Mouse (Mus musculus): Measurements from ENCODE around the gene Osbp2.
A peak's percentile ranks its signal among the peaks of the same experiment; 100 is the strongest.

The Osbp2 gene

GRCm38 (mm10) chr11:3862661-3863453, 846 bp downstream of the Osbp2 start:
- DNase-seq (ENCODE audit: extremely low spot score), result no peak

DNA sequence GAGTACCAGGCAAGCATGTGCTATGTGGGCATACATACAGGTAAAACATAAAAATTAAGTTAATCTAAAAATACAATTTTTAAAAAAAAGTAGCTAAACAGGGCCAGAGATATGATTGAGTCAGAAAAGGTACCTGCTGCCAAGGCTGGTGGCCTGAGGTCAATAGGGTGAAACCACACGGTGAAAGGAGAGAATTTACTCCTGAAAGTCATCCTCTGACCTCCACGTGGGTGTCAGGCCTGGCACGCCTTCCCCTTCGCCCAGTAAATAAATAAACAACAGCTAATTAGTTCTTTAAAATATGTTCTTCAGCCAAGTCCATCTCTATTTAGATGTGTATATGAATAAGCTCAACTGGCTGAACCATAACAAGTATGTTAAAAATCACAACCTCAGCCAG, 3.3 kb downstream of the Osbp2 start:
- DNase-seq (ENCODE audit: extremely low spot score), result no peak

DNA sequence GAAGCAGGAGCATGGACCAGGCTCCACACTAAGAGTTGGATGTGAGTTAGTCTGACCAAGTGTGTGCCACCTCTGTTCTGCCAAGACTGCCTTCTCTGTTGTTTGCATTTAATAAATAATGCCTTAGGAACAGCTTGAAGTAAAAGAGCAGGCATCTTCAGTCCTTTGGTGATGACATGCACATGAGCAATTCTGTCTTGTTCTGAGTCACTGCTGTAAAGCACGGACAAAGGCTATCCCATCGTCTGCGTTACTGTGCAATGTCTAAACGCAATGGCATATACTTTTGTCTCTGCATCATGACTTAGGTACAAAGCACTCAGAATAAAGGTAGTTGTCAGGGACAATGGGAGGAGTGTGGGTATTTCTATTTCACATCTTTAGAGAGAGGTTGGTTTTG, 3.9 kb downstream of the Osbp2 start:
- no peak for DNase-seq (ENCODE audit: extremely low spot score)

DNA sequence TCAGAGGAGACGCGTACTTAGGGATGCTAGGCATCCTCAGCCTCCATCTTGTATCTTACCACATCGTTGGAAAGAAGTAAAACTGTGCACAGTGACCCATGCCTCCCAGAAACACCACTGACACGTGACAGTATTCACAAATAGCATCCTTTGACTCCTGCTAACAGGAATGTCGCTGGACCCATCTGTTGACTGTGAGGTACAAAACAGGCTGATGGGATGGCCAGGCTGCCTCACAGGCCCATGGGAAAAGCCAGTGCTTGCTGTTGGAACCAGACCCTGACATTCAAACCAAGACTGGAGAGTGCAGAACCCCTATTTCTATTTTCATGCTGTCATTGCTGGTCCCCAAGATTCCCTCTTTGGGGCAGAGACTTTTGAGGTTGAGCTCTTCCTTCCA, 5.8 kb downstream of the Osbp2 start:
- DNase-seq (ENCODE audit: extremely low spot score), result no peak

DNA sequence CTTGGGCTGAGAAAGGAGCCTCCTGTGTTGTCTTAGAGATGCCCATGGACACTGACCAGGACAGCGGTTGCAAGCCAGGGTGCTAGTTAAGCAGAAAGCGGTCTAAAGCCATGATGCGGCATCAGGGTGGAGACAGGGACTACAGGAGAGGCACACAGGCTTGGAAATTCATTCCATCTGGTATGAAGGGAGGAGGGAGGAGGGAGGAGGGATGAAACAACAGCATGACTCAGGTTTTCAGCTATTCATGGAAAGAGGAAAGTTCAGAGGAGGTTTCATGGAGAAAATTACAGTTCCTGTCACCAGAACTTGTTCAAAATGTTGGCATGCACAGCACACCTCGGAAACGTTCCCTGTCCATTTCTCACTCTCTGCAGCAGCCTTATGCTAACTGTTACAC, 7.9 kb downstream of the Osbp2 start:
- DNase-seq (ENCODE audit: extremely low spot score), result no peak

DNA sequence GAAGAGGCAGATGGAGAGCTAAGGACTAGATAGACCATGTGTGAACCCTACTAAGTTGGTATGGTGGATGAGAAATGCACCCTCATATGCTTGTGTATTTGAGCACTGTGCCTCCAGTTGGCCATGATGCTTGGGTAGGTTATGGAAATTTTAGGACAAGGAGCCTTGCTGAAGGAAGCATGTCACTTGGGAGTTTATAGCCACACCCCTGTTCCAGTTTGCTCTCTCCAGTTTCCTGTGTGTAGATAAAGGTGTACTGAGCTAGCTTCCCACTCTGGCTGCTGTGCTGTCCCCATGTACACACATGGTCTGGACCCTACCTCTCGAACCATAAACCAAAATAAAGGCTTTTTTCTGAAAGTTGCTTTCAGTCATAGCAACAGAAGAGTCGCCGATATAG, 9.5 kb downstream of the Osbp2 start:
- DNase-seq (ENCODE audit: extremely low spot score), result no peak

- DNase-seq (ENCODE audit: extremely low spot score), result no peak
These were observed 10.1 kb downstream of the Osbp2 start for GRCm38 (mm10) chr11:3853481-3854034.

GRCm38 (mm10) chr11:3853031-3853430, 10.7 kb downstream of the Osbp2 start:
- no peak for DNase-seq (ENCODE audit: extremely low spot score)

DNA sequence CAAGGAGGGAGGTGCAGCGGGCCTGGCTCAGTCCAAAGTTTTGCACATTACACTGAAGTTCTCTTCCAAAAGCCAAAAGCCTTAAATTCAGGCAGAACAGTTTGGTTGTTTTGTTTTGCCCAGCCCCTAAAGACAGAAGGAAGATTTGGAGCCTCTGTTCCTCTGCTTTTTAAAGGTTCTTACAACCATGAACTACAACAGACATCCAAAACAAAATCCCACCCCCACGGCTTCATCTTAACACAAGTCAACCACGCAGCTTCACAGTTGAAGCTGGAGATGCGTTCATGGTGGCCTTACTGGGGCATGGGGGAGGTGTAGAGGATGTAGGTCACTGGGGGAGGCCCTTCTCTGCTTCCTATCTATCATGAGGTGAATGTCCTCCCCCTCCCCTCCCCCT, 11.8 kb downstream of the Osbp2 start:
- no peak for DNase-seq (ENCODE audit: extremely low spot score)

DNA sequence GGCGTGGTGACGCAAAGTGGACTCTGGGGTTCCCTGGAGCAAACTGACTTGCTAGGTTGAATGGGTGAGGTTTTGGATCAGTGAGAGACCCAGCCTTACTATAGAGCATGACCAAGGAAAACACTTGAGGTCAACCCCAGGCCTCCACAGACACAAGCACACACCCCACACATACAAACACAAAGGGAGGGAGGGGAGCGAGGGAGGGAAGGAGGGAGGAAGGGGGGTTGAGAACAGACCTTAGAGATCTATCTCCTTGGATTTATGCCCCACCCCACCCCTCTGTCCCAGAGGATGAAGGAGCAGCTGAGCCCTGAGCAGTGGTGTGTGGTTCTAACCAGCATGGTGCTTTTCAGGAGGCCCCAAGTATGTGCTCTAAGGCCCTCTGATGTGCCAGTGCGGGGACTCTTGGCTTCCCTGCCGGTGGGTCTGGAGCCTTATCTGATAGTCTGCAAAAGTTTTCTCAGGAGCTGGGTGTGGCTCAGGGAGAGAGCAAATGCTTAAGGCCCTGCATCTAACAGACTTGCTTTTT, 12.9 kb downstream of the Osbp2 start:
- no peak for DNase-seq (ENCODE audit: extremely low spot score)

DNA sequence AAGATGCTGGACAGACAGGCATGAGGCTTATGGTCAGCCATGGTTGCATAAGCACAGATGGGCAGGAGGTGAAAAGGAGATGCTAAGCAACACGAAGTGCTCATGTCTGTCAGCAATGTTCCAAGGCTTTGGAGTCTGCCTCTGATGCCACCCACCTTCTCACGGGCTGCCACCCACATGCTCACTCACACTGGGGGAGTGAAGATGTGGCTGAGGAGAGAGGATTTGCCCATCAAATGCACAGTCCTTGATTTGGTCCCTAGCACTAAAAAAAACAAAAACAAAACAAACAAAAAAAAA, 13.4 kb downstream of the Osbp2 start:
- no peak for DNase-seq (ENCODE audit: extremely low spot score)

DNA sequence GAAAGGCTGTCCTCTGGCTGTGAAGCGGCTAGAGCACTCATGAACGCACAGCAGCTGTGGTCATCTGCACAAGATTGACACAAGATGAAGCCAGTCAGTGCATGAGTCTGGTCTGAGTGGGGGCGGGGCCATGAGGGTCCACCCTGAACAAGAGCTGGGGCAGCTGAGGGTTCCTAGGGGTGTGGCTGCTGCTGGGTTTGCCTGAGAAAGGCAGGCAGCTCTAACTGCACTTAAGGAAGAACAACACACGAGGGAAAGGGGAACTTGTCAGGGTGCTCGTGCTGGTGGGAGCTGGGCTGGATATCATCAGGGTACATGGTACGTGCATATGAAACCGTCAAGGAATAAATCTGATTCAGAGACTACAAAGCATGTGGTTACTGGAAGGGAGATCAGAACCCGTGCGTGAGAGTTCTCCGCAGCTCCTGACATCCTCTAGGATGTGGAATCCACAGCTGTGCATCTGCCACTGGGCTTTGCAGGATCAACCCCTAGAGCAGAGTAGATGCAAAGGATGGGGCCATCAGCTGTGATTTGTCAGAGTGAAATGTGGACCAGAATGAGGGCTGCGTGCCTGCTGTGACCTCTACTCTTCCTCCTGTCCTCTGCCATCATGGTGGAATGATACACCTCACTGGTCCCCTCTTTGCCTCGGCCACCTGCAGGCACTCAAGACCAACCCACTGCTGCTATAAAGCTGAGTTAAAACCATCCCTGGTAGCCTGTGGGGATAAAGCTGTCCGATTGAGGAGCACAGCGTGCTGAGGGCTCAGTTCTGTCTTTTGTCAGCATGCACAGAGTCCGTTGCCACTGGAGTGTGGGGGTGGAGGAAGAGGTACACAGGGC, 14.0 kb downstream of the Osbp2 start:
- DNase-seq (ENCODE audit: extremely low spot score), result no peak

DNA sequence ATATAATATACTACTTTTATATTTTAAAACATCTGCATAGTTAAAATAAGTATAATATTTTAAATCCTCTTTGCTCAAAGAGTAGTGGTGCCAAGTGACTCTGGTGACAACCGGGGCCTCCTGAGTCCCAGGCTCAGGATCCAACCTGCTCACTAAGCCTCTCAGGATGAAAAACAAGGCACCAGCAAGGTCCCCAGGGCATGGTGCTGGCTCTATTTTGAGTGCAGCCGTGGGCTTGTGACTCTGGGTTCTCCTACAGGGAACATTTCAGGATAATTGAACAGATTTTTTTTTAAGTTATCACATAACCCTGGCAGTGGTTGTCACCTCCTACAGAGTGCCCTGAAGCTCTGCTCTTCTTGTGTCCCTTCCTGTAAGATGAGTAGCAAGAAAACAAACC, 17.4 kb downstream of the Osbp2 start:
- no peak for DNase-seq (ENCODE audit: extremely low spot score)

- no peak for DNase-seq (ENCODE audit: extremely low spot score)
These were observed 19.6 kb downstream of the Osbp2 start for GRCm38 (mm10) chr11:3843943-3844734.

- DNase-seq (ENCODE audit: extremely low spot score), result no peak
These were observed 28.4 kb downstream of the Osbp2 start for GRCm38 (mm10) chr11:3835271-3835670.

DNA sequence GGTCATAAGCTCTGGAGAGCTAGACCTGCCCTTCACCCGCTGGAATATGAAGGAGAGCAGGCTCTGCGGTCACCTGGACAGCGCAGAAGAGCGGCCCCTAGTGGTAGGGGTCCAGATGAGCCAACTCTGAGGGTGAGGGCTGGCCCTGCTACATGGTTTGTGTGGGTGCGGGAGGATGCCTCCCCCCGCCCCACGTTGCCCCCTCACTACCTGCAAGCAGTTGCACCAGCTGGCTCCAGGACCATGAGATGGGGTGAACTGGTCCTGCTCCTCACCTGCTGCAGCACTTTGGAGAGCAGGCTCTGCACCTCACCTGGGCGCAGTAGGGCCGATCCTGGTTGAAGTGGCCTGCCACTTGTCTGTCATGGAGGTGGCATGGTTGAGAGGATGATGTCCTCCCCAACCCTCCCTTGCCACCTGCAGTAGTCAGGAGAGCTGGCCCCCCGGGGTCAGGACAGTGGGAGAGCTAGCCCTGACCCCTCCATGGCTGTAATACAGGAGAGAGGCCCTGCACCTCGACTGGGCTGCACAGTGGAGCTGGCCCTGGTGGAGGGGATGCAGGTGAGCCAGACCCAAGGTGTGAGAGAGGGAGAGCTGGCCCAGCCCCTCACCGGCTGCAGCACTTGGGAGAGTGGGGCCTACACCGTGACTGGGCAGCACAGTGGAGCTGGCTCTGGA, 29.1 kb downstream of the Osbp2 start:
- peak; percentile 41 for DNase-seq (ENCODE audit: extremely low spot score)

DNA sequence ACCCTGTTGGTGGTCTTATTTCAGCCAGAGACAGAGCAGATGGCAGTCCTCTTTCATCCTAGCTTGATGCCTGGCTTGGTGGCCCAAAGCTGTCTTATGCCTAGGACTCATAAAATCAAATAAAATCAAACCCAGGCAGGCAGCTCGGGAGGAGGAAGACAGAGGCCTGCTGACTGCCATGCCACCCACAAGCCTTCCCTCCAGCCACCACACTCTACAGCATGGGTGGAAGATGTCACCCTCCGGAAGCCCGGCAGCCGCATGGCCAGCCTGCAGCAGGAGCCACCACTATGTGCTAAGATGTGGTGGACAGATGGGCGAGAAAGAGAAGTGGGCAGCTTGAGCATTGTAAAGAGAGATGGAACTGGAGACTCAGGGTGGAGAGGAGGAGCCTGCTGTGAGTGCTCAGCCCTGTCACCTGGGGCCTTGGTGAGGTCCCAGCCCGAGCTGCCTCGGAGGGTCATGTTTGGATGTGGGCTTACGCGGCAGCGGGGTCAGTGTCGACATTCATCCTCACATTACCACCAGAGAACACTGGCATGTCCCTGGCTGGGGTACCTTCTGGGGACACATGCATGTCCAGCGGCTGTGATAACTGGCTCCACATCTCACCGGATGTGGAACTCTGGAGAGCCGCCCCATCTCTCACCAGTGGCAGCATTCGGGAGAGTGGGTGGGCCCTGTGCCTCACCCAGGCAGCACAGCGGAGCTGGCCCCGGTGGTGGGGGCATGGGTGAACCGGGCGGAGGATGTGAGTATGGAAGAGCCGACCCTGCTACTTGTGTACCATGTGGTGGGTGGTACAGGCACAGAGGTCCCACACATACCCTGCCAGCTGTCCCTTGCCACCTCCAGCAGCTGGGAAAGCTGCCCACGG, 29.9 kb downstream of the Osbp2 start:
- no peak for DNase-seq (ENCODE audit: extremely low spot score)

DNA sequence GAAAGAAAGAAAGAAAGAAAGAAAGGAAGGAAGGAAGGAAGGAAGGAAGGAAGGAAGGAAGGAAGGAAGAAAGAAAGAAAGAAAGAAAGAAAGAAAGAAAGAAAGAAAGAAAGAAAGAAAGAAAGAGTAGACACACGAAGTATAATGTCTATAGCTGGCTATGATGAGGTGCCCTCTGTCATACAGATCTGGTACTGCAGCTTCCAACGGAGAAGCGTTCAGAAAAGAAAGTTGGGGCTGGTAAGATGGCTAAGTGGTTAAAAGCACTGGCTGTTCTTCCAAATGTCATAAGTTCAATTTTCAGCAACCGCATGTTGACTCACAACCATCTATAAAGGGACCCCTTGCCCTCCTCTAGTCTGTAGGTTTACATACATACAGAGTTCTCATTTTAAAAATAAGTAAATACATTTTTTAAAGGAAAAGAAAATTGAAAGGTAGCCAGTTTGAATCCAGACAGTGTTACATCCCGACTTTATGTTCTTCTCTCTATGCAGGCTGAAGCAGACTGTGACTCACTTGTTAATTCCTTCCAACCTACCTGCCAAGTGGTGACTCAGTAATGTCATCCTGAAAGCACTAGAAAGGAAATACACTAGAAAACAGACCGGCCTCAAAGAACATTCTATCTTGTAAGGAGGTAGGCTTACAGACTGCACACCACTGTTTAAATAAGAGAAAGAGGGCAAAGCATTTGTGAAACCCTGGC, 31.4 kb downstream of the Osbp2 start:
- DNase-seq (ENCODE audit: extremely low spot score), result no peak

GRCm38 (mm10) chr11:3829736-3830135, 34.0 kb downstream of the Osbp2 start:
- DNase-seq (ENCODE audit: extremely low spot score), result no peak

DNA sequence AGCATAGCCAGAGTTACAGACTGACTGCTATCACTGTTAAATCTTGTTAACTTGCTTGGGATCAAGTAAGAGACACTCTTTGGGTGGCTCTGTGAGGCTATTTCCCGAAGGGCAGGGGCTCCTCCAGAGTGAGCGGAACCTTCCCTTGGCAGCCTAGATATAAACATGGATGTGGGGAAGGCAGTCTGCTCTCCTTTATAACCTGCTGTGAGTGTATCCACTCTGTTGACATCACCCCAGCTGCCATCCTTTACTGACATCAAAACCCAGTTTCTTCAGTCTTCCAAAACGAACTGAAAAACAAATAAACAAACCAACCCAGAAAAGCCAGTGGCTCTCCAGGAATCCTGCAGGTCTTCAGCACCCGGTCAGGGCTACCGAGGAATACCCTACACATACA, 39.6 kb downstream of the Osbp2 start:
- no peak for DNase-seq (ENCODE audit: extremely low spot score)

Data from embryo, embryonic 9.5 days (tissue).